Mouse (Mus musculus) E14TG2a.4 (cell line): Measurements from ENCODE around the gene Arhgef15.

ENCODE experiments used
- CTCF ChIP-seq: conservative IDR thresholded peaks from 2 replicates; pipeline ENCODE4 v1.5.1; 2014; ENCODE audit warnings: low read length
- NANOG ChIP-seq: IDR thresholded peaks from 2 replicates; pipeline ENCODE4 v1.6.1; 2014; ENCODE audit warnings: borderline replicate concordance, low read length, mixed read lengths
- POU5F1 ChIP-seq: IDR thresholded peaks from 2 replicates; pipeline ENCODE4 v1.6.1; 2014; ENCODE audit warnings: low read length, borderline replicate concordance

DNA sequence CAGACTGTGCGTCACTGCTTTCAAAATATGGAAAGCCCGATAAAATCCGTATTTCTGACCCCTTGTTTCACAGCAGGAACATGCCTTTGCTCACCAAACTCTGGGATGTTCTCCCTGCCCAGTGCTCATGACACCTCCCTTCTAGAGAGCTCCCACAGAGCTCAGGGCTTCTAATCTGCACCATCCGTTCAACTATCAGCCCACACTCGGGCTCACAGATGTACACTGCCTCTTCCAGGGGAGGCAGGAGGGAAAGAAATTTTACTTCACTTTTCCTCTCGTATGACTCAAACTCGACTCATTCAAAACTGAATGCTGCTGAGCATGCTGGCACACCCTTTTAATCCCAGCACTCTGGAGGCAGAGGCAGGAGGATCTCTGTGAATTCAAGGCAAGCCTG lies 47.9 kb upstream of the Arhgef15 start:
- TF ChIP-seq CTCF (no peak), NANOG (no peak), POU5F1 (no peak)
